Mouse (Mus musculus): ENCODE data around the gene Ncl.
A peak's percentile ranks its signal among the peaks of the same experiment; 100 is the strongest.

The Ncl gene

DNA sequence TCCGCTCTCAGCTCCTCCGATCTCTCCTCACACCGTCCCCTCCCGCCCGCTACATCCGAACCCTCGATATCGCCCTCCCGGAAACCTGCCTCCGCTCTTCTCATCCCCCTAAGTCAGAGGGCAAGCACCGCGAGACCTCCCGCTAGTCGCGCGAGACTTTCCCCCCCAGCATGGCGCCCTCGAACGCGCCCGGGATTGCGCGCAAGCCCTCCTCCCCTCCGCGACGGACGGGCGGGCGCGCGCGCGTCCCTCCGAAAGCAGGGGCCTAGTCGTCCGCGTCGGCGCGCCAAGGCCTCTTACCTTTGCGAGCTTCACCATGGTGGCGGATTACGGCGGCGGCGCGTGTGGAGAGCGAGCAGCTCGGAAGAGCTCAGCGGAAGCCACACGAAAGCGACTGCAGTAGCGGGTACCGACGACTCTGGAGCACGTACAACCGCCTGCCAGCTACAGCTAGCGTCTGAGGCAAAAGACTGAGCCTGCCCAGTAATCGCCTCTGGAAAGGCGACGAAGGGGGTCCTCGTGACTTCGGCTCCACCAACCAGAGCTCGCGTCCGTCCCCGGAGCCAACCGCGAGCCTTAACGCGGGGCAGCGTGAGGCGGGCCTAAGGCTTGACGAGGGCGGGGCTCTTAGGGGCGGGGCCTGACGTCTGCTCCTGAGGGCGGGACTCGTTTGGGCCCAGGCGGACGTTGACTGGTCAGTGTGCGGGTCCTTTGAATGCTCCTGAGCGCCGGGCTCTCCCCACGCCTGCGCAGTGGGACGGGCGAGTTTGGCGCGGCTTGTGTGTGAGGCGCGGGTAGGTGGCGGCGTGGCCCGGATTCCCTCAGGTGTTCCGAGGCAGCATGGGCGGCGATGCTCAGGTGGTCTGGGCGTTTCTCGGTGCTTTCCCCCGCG, at the start of gene Ncl:
Gene Ncl, minus strand, starts transcription at position 495 of the 892 bp plus-strand sequence.
- DNase-seq (ENCODE audit: low spot score in 2 of 2), result peak; percentile 98

DNA sequence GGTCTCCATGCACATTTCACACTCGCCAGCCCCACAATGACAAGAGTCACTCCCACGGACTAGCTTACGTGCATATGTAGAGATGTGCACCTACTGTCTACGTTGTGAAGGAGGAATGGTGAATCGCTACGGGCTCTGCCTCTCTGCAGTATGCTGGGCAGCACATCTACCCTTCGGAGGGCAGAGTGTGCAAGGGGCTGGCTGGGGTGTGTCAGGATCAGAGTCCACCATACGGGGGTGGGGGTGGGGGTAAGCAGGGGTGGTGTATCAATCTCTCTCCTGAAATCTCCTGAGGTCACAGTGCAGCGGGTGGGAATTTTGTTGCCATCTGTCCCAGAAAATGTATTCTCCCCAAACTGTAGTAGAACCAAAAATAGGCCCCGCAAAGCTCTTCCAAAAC, 49.3 kb upstream of the Ncl start:
- DNase-seq (ENCODE audit: low spot score in 2 of 2), result no peak

- peak; percentile 20 to 32 for DNase-seq (ENCODE audit: low spot score in 2 of 2)
These were observed 47.7 kb upstream of the Ncl start for GRCm38 (mm10) chr1:86406914-86407313.

- DNase-seq (ENCODE audit: low spot score in 2 of 2), result no peak
These were observed 47.1 kb upstream of the Ncl start for GRCm38 (mm10) chr1:86406313-86406712.

DNA sequence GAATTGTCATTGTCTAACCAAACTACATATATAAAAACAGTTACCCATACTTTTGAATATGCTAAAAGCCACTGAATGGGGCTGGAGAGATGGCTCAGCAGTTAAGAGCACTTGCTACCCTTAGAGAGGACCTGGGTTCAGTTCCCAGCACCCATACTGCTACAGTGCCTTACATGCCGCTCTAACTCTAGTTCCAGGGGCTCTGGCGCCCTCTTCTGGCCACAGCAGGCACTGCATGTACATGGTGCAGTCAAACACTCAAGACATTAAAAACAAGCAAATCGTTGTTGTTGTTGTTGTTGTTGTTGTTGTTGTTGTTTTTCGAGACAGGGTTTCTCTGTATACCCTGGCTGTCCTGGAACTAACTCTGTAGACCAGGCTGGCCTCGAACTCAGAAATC, 45.6 kb upstream of the Ncl start:
- DNase-seq (ENCODE audit: low spot score in 2 of 2), result peak; percentile 42 to 44

DNA sequence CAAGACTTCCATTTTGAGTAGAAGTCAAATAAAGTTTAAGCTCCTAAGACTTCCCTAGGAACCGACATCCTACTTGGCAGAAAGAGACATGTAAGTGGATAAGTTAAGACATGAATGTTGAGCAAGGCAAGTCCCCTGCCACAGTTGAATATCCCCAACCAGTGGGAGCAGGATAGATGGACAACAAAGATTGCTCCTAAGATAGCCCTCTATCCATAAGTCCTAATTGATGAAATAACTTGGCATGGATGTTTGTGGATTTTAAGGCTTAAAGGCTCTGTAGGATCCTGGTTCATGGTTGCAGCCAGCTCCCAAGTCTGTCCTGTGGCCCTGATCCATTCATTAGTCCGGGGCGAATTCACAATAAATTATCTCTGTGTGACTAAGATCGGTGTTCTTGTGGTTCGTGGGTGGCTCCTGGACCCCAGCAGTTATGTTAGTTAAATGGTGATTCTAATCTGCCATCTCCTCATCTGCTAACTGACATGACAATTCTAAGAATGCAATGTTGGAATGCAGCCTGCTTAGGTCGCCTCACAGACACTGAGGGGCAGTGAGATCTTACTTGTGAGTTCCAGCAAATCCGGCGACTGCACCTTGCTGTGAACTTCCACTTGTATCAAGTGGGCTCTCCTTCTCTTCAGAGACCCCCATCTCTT, 41.0 kb upstream of the Ncl start:
- DNase-seq (ENCODE audit: low spot score in 2 of 2), result no peak

DNA sequence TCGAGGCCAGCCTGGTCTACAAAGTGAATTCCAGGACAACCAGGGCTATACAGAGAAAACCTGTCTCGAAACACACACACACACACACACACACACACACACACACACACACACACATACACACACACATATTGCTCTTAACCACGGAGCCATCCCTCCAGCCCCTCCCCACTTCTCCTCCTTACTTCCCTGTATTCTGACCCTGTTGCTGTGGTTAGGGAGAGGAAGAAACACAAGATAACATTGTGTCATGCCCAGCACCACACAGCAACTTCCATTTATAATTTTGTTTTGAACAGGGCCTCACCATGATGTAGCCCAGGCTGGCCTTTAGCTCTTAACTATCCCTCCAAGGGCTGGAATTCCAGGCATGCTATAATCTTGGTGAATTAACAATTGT, 40.1 kb upstream of the Ncl start:
- DNase-seq (ENCODE audit: low spot score in 2 of 2), result no peak

- no peak for DNase-seq (ENCODE audit: low spot score in 2 of 2)
These were observed 39.0 kb upstream of the Ncl start for GRCm38 (mm10) chr1:86398222-86398621.

DNA sequence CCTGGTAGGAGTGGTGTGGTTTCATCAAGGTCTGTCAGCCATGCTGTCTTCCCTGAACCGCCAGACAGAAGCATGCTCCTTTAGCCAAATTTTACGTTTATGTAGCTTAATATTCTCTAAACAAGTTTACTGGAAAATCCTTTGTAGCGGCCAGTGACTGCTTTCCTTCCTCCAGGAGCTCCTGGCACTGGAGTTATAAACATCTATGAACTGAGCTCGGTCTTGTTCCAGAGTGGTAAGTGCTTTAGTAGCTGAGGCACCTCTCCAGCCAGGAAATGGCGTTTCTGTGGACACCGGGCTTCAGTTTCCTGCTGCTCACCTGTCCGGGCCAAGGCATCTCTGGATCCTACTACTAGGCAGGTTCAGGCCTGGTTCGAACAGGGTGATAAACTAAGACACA, 38.4 kb upstream of the Ncl start:
- no peak for DNase-seq (ENCODE audit: low spot score in 2 of 2)

GRCm38 (mm10) chr1:86395897-86396296, 36.7 kb upstream of the Ncl start:
- DNase-seq (ENCODE audit: low spot score in 2 of 2), result no peak

- peak in 1 of 2 experiments; percentile 7 for DNase-seq (ENCODE audit: low spot score in 2 of 2)
These were observed 35.0 kb upstream of the Ncl start for GRCm38 (mm10) chr1:86394246-86394645.

DNA sequence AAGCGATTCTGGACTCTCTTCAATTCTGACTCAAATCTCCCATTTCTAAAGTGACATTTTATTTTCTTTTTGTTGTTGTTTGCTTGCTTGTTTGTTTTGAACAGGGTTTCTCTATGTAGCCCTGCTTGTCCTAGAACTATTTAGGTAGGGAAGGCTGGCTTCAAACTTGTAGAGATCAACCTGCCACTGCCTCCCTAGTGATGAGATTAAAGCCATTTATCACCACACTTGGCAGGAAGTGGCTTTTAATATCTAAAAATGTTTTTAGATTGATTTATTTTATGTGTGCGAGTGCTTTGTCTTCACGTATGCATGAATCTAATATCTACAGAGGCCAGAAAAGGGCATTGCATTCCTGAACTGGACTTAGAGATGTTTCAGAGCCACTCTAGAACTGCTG, 34.0 kb upstream of the Ncl start:
- DNase-seq (ENCODE audit: low spot score in 2 of 2), result no peak

DNA sequence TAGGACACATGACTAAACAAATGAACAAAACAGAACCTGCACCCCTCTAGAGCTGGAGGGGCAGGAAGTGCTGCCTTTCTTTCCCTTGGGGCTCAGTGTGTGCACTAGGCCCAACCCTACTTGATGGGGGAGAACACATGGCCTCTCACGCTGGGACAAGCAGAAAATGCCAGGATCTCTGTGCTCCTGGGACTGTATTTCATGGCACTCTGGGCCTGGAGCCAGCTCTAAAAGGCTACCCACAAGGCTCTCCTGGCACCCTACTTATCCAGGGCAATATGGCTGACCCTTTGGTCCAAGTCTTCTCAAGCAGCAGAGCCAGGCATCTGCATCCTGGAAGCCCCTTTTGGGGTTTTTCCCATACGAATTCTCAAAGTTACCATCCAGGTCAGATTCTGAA, 32.2 kb upstream of the Ncl start:
- DNase-seq (ENCODE audit: low spot score in 2 of 2), result no peak

DNA sequence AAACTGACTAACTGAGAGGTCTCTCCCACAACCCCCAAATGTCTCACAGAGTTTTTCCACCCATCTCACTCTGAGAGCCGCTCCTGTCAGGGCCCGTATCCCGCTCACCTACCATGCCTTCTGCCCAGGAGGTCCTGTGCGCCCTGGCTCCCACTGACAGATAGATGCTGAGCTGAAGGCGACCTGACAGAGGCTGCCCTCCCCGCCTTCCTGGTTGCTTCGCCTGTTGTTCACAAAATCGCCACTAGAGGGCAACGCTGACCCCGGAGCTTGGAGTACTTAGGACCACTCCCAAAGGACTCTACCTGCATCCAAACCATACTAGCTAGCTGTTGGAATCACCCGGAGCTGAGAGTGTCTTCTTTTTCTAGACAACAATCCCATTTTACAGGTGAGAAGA, 30.0 kb upstream of the Ncl start:
- peak; percentile 60 to 74 for DNase-seq (ENCODE audit: low spot score in 2 of 2)

- peak; percentile 30 to 52 for DNase-seq (ENCODE audit: low spot score in 2 of 2)
These were observed 21.8 kb upstream of the Ncl start for GRCm38 (mm10) chr1:86381027-86381426.

DNA sequence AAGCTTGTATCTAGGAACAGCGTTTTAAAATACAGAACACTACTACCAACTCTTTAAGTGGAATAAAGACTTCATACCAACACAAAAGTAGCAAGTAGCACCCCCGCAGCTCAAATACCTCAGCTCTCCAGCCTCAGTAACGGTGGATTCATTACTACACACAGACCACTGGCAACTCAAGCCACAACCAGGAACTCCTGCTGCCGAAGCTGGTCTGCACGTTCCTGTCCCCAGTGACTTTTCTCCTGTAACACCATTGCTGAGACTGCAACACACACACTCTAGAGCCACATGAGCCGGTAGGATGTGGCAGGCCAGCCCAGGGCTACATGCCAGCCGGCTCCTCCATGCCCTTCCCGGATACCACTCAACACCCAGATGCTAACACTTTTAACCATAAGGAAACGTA, 20.0 kb upstream of the Ncl start:
- no peak for DNase-seq (ENCODE audit: low spot score in 2 of 2)

GRCm38 (mm10) chr1:86378662-86379061, 19.5 kb upstream of the Ncl start:
- no peak for DNase-seq (ENCODE audit: low spot score in 2 of 2)

DNA sequence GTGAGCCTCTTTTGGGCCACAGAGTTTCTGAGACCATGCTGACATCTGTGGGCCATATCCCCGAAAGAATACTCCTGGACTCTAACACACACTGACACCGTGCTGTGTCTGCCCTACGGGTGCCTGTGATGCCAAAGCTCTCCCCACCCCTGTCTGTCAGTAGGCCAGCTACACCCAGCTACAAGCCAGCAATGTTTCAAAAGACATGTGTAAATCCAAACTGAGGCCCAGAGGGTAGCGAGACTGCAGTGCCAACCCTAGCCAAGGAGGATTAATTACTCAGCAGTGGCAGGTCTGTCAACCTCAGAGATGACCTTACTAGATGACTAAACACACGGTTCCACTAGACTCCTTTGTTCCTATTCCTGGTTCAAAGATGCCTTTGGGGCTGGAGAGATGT, 17.2 kb upstream of the Ncl start:
- DNase-seq (ENCODE audit: low spot score in 2 of 2), result no peak

GRCm38 (mm10) chr1:86371997-86372396, 12.8 kb upstream of the Ncl start:
- DNase-seq (ENCODE audit: low spot score in 2 of 2), result peak; percentile 29 to 53

GRCm38 (mm10) chr1:86368086-86368485, 8.9 kb upstream of the Ncl start:
- DNase-seq (ENCODE audit: low spot score in 2 of 2), result no peak

DNA sequence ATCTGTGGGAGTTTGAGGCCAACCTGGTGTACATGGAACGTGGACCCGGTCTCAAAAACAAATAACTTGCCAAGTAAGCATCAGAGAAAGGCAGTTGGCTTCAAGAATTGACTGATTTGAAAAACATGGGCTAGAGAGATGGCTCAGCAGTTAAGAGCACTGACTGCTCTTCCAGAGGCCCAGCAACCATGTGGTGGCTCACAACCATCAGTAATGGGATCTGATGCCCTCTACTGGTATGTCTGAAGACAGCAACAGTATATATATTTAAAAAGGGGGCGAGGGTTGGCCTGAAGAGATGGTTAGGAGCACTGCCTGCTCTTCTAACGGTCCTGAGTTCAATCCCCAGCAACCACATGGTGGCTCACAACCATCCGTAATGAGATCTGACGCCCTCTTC, 4.5 kb upstream of the Ncl start:
- peak in 1 of 2 experiments; percentile 29 for DNase-seq (ENCODE audit: low spot score in 2 of 2)

GRCm38 (mm10) chr1:86361852-86362615, 2.8 kb upstream of the Ncl start:
- no peak for DNase-seq (ENCODE audit: low spot score in 2 of 2)
